Mouse (Mus musculus) cerebellum, adult 2 months (tissue): ENCODE data around the gene Fopnl.

ENCODE experiments used
- CTCF ChIP-seq: fragments of 200-500 bp; IDR thresholded peaks from 2 replicates; pipeline ENCODE4 v1.5.1; 2011; ENCODE audit warnings: low read depth, mild to moderate bottlenecking, control low read depth, low read length, moderate library complexity, borderline replicate concordance; ENCODE audit not compliant: insufficient read depth
- POLR2A ChIP-seq: fragments of 200-500 bp; IDR thresholded peaks from 2 replicates; pipeline ENCODE4 v1.6.1; 2011; ENCODE audit warnings: low read length, control low read depth, borderline replicate concordance; ENCODE audit not compliant: insufficient read depth

DNA sequence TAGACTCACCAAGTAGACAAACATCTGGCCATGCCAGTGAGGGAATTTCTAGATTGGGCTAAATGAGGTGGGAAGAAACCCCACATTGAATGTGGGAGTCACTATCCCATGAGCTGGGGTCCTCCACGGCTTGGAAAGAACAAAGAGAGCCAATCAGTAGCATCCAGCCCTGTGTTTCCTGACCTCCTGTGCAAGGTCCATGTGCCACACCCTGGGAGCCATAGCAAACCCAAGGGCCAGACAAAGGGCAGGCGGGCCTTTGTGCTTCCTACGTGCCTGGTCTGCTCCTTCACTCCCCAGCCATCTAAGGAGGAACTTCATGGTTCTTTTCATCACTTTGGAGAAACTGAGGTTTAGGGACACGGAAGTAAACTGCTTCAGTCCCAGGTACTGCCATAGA lies 64.3 kb downstream of the Fopnl start:
- TF ChIP-seq CTCF = no peak
- TF ChIP-seq POLR2A = no peak
